Mouse (Mus musculus): ENCODE measurements around the gene Ttc7b.

The Ttc7b gene

GRCm38 (mm10) chr12:100273033-100273432 lies 247.6 kb downstream of the Ttc7b start:
- DNase-seq (ENCODE audit: low read depth) = no peak

GRCm38 (mm10) chr12:100269967-100270662 lies 250.5 kb downstream of the Ttc7b start:
- DNase-seq (ENCODE audit: low read depth) = no peak

- peak; percentile 48 for DNase-seq (ENCODE audit: low read depth)
Observed at GRCm38 (mm10) chr12:100268011-100268410, 252.6 kb downstream of the Ttc7b start.

GRCm38 (mm10) chr12:100265546-100266309 lies 254.9 kb downstream of the Ttc7b start:
- no peak for DNase-seq (ENCODE audit: low read depth)

GRCm38 (mm10) chr12:100264941-100265340 lies 255.7 kb downstream of the Ttc7b start:
- no peak for DNase-seq (ENCODE audit: low read depth)

GRCm38 (mm10) chr12:100262846-100263245 lies 257.8 kb downstream of the Ttc7b start:
- no peak for DNase-seq (ENCODE audit: low read depth)

GRCm38 (mm10) chr12:100261761-100262160 lies 258.9 kb downstream of the Ttc7b start:
- DNase-seq (ENCODE audit: low read depth) = no peak

- DNase-seq (ENCODE audit: low read depth) = no peak
Observed at GRCm38 (mm10) chr12:100260151-100260550, 260.5 kb downstream of the Ttc7b start.

- DNase-seq (ENCODE audit: low read depth) = no peak
Observed at GRCm38 (mm10) chr12:100257779-100258178, 262.8 kb downstream of the Ttc7b start.

- no peak for DNase-seq (ENCODE audit: low read depth)
Observed at GRCm38 (mm10) chr12:100255441-100255949, 265.1 kb downstream of the Ttc7b start.

GRCm38 (mm10) chr12:100254471-100254870 lies 266.2 kb downstream of the Ttc7b start:
- DNase-seq (ENCODE audit: low read depth) = no peak

Measured in naive thymus-derived CD4-positive, alpha-beta T cell, adult 2 months (primary cell).